Mouse (Mus musculus): ENCODE data around the gene Slc51a. TPM values are rescaled to one million over a fixed set of nuclear protein-coding genes. Genes with fewer than 3 reads are reported as not detected.
"Not testable (repeated sequence)": the region's sequence is repeated elsewhere in the genome, so short reads cannot be mapped to it uniquely, and the experiment has no call there.

Gene Slc51a
- polyA plus RNA-seq, 1 experiment from 2014 or later: 0.14 TPM

DNA sequence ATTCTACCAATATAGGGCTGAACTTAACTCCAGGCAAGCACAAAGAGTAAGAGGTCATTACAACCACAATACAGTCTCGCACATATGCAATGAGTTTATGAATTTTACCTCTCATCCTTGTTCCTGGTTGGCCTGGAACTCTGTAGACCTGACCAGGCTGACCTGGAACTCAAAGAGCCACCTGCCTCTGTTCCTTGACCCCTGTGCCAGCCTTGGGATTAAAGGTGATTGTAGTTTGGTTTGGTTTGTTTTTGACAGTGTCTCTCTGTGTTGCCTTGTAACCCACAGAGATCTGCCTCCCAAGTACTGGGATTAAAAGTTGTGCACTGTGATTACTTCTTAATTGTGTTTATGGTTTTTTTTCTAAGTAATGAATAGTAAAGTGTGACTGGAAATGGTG, 30.9 kb downstream of the Slc51a start:
- WGBS: 91% methylated on average over 1 of the region's 1 CpGs
- no peaks in the 10 kb centered on the region for H3K27me3 ChIP-seq
- H3K4me2 ChIP-seq (replicated peaks): no peak overlapping the region
- no peak for ATAC-seq (ENCODE audit: low FRiP score)
- H3K36me3 ChIP-seq: peaks cover 29% of the 10 kb centered on the region
- no peak overlapping the region for H3K27ac ChIP-seq
- H3K9ac ChIP-seq: no peak overlapping the region
- H3K4me1 ChIP-seq: no peaks in the 10 kb centered on the region
- no peaks in the 10 kb centered on the region for H3K9me3 ChIP-seq (replicated peaks)
- H3K4me3 ChIP-seq: no peak overlapping the region

DNA sequence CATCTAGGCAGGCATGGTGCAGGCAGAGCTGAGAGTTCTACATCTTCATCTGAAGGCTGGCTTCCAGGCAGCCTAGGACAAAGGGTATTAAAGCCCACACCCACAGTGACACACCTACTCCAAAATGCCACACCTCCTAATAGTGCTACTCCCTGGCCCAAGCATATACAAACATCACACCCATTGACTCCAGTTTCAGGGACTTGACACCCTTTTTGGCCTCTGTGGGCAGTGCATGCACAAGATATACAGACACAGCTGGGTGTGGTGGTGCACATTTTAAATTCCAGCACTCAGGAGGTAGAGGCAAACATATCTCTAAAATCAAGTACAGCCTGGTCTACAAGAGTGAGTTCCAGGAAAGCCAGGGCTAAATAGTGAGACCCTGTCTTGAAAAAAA, 31.6 kb downstream of the Slc51a start:
- Histone ChIP-seq H3K9me3 (replicated peaks) (no peaks in the 10 kb centered on the region), H3K36me3 (peaks cover 31% of the 10 kb centered on the region), H3K4me3 (no peak overlapping the region), H3K27ac (no peak overlapping the region), H3K4me2 (replicated peaks) (no peak overlapping the region), H3K4me1 (no peaks in the 10 kb centered on the region), H3K27me3 (no peaks in the 10 kb centered on the region), H3K9ac (no peak overlapping the region)
- ATAC-seq (ENCODE audit: low FRiP score): no peak

DNA sequence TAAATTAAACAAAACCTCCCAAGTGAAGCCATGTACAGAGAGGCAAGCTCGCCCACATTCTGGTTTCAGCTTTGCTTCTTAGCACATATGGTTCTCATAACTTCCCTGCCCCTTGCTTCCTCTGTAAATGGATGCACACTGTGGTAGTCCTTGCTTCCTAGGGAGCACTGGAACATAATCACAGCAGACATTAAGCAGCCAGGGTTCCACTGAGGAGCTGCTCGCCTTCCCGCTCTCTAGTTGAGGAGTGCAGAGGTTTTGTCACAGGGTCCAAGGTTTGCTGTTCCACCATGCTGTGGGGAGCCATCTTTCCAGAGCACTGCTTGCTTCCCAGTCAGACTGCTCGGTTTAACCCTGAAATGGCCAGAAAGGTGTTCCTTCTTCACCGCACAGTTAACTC, 33.0 kb downstream of the Slc51a start:
- ATAC-seq (ENCODE audit: low FRiP score): no peak
- no peak overlapping the region for H3K4me2 ChIP-seq (replicated peaks)
- H3K4me3 ChIP-seq: no peak overlapping the region
- H3K27me3 ChIP-seq: no peaks in the 10 kb centered on the region
- no peak overlapping the region for H3K9ac ChIP-seq
- H3K27ac ChIP-seq: no peak overlapping the region
- H3K36me3 ChIP-seq: peaks cover 31% of the 10 kb centered on the region
- no peaks in the 10 kb centered on the region for H3K4me1 ChIP-seq
- 76% methylated on average over 5 of the region's 5 CpGs for WGBS
- H3K9me3 ChIP-seq (replicated peaks): no peaks in the 10 kb centered on the region

DNA sequence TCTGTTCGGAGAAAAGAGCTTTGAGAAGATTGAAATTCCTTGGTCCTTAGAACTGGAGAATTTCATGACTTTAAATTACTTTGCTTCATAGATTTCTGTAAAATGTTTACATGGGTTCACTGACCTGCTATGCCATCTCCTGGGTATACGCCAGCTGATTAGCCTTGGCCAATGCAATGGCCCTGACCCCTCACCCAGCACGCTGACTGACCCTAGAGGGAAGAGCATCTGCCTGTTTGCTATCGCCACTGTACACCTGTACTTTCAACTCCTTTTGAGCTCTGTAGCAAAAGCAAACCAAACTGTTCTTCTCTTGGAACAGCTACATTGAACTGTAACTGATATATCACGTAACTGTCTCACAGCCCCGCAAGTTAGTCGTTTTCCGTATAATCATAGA, 34.6 kb downstream of the Slc51a start:
- Histone ChIP-seq H3K4me3 (no peak overlapping the region), H3K9me3 (replicated peaks) (no peaks in the 10 kb centered on the region), H3K36me3 (peaks cover 31% of the 10 kb centered on the region), H3K4me1 (no peaks in the 10 kb centered on the region), H3K27ac (no peak overlapping the region), H3K27me3 (no peaks in the 10 kb centered on the region), H3K4me2 (replicated peaks) (no peak overlapping the region), H3K9ac (no peak overlapping the region)
- 92% methylated on average over 8 of the region's 8 CpGs for WGBS
- no peak for ATAC-seq (ENCODE audit: low FRiP score)

DNA sequence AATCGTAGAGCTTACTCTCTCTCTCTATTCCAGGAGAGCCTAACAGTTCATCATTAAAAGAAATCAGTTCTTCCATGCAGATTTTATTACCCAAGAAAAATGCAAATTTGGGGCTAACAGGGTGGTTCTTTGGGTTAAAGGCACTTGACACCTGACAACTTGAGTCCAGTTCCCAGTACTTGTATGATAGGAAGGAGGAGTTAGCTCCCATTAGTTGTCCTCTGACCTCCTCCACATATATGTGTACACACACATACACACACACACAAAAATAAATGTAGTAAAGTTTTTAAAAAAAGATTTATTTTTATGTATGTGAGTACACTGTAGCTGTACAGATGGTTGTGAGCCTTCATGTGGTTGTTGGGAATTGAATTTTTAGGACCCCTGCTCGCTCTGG, 37.5 kb downstream of the Slc51a start:
- 93% methylated on average over 2 of the region's 2 CpGs for WGBS
- H3K9me3 ChIP-seq (replicated peaks): no peaks in the 10 kb centered on the region
- no peak overlapping the region for H3K27ac ChIP-seq
- ATAC-seq (ENCODE audit: low FRiP score): no peak
- H3K4me1 ChIP-seq: no peaks in the 10 kb centered on the region
- H3K27me3 ChIP-seq: no peaks in the 10 kb centered on the region
- H3K4me2 ChIP-seq (replicated peaks): no peak overlapping the region
- H3K4me3 ChIP-seq: no peak overlapping the region
- no peak overlapping the region for H3K9ac ChIP-seq
- H3K36me3 ChIP-seq: peaks cover 20% of the 10 kb centered on the region

DNA sequence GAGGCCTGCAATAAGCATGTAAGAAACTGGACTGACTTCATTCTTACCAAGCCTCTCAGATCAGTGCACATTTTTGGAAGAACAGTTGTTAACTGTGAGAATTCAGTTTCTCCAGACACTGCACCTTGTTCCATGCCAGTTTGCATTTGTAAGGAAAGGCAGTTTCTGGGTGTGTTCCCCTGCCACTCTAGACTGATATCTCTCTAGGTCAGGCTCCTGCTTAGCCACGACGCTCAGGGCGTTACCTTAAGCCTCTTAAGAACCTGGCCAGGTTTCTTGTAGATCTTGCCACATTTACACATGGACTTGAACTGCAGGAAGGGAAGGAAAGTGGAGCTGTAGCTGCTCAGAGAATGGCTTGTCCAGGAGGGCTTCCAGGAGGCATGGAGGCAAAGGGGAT, 38.0 kb downstream of the Slc51a start:
- ATAC-seq (ENCODE audit: low FRiP score): no peak
- Histone ChIP-seq H3K4me1 (no peaks in the 10 kb centered on the region), H3K27me3 (no peaks in the 10 kb centered on the region), H3K36me3 (peaks cover 15% of the 10 kb centered on the region; the same call in 1 of the 2 replicates), H3K4me3 (no peak overlapping the region), H3K9me3 (replicated peaks) (no peaks in the 10 kb centered on the region), H3K4me2 (replicated peaks) (no peak overlapping the region), H3K9ac (no peak overlapping the region), H3K27ac (no peak overlapping the region)
- WGBS: 89% methylated on average over 3 of the region's 3 CpGs

DNA sequence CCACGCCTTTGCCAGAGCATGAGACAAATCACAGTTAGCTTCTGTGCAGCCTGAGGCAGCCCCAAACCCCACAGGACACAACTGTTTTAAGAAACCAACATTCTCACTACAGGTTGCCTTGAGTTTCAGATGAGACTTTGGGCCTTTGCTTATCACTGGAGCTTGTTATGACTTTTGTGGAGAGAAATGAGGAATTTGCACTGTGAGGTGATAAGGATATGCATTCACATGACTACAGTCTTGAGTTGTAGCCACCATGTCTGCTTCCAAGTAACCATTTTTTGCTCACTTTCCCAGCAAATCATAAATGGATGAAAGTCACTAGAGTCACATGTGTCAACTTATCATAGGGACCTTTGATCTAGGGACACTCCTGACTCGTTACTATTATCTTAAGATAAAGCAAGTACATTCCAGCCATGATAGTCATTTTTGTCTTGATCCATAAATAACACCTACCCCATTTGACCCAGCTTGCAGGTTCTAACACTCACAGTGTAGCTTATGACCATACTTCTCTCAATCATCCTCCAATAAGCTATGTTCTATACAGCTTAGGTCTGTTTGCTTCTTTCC, 41.0 kb downstream of the Slc51a start:
- H3K4me3 ChIP-seq: no peak overlapping the region
- no peak overlapping the region for H3K4me2 ChIP-seq (replicated peaks)
- H3K9me3 ChIP-seq (replicated peaks): no peaks in the 10 kb centered on the region
- no peaks in the 10 kb centered on the region for H3K4me1 ChIP-seq
- WGBS: 91% methylated on average over 2 of the region's 2 CpGs
- H3K36me3 ChIP-seq: 0 out of 2 replicates have a peak, but pooled peaks cover 1% of the 10 kb centered on the region
- ATAC-seq (ENCODE audit: low FRiP score): no peak
- H3K9ac ChIP-seq: no peak overlapping the region
- no peak overlapping the region for H3K27ac ChIP-seq
- no peaks in the 10 kb centered on the region for H3K27me3 ChIP-seq

DNA sequence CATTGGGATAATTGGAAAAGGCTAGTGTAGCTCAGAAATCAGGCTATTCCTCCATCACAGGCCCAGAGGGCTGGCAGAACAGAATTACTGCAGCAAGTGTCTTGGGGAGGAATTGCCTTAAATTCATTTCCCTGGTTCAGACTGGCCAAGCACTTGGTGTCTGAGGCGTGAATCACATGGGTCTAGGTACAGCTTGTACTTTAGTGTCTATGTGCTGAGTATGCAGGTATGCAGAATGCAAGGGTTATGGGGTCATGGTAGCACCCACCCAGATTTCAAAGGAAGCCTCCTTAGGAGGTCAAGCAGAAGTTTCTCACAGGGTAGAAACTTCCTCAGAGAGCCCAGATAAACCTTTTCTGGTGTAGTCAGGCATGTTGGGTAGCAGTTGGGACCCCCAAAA, 42.1 kb downstream of the Slc51a start:
- Histone ChIP-seq H3K4me2 (replicated peaks) (no peak overlapping the region), H3K4me3 (no peak overlapping the region), H3K9me3 (replicated peaks) (no peaks in the 10 kb centered on the region), H3K27me3 (no peaks in the 10 kb centered on the region), H3K4me1 (no peaks in the 10 kb centered on the region), H3K36me3 (no peaks in the 10 kb centered on the region), H3K9ac (no peak overlapping the region), H3K27ac (no peak overlapping the region)
- ATAC-seq (ENCODE audit: low FRiP score): no peak
- WGBS: 88% methylated on average over 1 of the region's 1 CpGs

DNA sequence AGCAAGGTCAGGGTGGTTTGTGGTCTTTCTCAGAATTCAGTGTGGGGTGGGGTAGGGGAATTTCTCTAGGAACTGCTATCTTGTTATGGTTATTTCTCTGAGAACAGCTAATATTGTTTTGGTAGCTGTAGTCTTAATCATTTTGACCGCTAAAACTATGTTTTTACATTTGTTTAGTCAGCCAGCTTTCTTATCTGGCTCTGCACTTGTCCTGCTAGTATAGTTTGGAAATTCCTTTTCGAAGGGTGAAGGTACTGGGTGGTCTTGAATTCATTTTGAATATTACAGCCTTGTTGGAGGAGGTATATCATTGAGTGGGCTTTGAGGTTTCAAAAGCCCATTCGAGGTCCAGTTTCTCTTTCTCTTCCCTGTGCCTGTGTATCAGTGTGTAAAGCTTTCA, 43.1 kb downstream of the Slc51a start:
- H3K4me1 ChIP-seq; H3K27ac ChIP-seq; H3K36me3 ChIP-seq; H3K4me3 ChIP-seq; ATAC-seq (ENCODE audit: low FRiP score); H3K4me2 ChIP-seq (replicated peaks); H3K9me3 ChIP-seq (replicated peaks); H3K27me3 ChIP-seq; H3K9ac ChIP-seq: not testable (repeated sequence)
- WGBS: 86% methylated on average over 3 of the region's 3 CpGs

DNA sequence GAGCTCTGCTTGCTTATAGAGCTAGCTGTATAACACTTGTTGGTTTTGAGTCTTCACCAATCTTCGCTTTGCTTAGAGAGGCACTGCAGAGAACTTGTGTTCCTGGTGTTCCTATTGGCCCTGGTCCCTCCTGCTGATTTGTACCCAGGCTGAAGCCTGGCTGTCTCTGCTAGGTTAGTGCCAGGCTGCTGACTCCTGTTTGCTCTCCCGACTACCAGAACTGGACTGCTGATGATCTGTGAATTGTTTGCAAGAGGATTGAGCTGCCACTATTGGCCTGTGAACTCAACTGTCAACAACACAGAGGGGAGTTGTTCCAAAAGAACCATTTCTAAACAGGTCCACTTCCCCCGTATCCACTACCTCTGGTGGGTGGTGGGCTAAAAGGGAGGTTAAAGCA, 46.2 kb downstream of the Slc51a start:
- Histone ChIP-seq H3K36me3 (peaks cover 3% of the 10 kb centered on the region; the same call in 1 of the 2 replicates), H3K9ac (no peak overlapping the region), H3K9me3 (replicated peaks) (no peaks in the 10 kb centered on the region), H3K4me3 (no peak overlapping the region), H3K27me3 (no peaks in the 10 kb centered on the region), H3K27ac (no peak overlapping the region), H3K4me1 (no peaks in the 10 kb centered on the region), H3K4me2 (replicated peaks) (no peak overlapping the region)
- ATAC-seq (ENCODE audit: low FRiP score): no peak
- 95% methylated on average over 3 of the region's 3 CpGs for WGBS

DNA sequence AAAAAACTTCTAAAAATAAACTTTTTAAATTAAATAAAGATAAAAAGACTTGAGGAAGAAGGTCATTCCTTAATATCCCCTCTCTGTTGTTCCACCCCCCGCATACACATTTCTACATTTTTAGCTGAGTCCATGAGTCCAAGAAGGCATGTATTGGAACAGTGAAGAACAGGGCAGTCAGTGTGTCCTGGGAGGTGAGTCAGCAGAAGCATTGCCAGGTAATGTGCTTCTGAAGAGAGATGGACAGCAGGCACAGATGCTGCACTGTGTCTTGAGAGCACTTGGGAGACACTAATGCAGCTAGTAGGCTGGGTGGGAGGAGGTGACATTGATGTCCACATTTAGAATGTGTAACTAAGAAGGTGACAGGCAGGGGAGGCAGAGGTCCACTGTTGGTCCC, 50.4 kb downstream of the Slc51a start:
- Histone ChIP-seq H3K9me3 (replicated peaks) (no peaks in the 10 kb centered on the region), H3K4me1 (no peaks in the 10 kb centered on the region), H3K4me3 (no peak overlapping the region), H3K27ac (no peak overlapping the region), H3K4me2 (replicated peaks) (no peak overlapping the region), H3K9ac (no peak overlapping the region), H3K36me3 (peaks cover 3% of the 10 kb centered on the region; the same call in 1 of the 2 replicates), H3K27me3 (no peaks in the 10 kb centered on the region)
- ATAC-seq (ENCODE audit: low FRiP score): no peak
- WGBS: 92% methylated on average over 1 of the region's 1 CpGs

DNA sequence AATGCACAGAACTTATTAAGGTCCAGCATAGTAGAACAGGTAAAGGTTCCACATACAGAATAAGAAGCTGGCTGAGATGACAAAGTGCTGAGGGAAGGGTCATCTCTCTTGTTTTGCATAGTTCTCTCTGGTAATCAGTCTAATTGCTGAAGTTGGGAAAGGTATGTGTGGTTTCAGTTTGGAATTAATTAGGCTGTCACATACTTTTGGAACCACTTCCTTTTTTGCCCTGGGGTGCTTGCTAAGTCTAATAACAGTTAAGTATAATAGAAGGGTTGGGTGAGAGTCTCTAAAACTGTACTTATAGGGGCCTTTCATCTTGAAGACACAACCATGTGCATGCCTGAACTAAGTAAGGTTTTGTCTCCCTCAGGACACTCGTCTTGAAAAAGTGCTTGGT, 51.0 kb downstream of the Slc51a start:
- Histone ChIP-seq H3K4me3 (no peak overlapping the region), H3K4me2 (replicated peaks) (no peak overlapping the region), H3K9ac (no peak overlapping the region), H3K36me3 (peaks cover 3% of the 10 kb centered on the region; the same call in 1 of the 2 replicates), H3K4me1 (peaks cover 4% of the 10 kb centered on the region), H3K27me3 (no peaks in the 10 kb centered on the region), H3K27ac (no peak overlapping the region), H3K9me3 (replicated peaks) (no peaks in the 10 kb centered on the region)
- no peak for ATAC-seq (ENCODE audit: low FRiP score)
- 76% methylated on average over 1 of the region's 1 CpGs for WGBS

DNA sequence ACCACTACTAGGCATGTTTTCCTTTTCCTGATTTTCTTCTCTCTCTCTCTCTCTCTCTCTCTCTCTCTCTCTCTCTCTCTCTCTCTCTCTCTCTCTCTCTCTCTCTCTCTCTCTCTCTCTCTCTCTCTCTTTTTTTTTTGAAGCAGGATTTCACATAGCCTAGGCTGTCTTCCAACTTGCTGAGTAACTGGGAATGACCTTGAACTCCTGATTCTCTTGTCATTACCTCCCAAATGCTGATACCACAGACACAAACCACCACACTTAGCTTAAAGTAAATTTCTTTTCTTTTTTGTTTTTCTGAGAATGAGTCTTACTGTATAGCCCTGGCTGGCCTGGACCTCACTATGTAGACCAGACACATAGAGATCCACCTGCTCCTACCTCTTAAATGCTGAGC, 53.0 kb downstream of the Slc51a start:
- H3K9me3 ChIP-seq (replicated peaks): no peaks in the 10 kb centered on the region
- ATAC-seq (ENCODE audit: low FRiP score): no peak
- no peak overlapping the region for H3K4me2 ChIP-seq (replicated peaks)
- H3K4me1 ChIP-seq: peaks cover 10% of the 10 kb centered on the region
- H3K4me3 ChIP-seq: no peak overlapping the region
- no peaks in the 10 kb centered on the region for H3K27me3 ChIP-seq
- H3K36me3 ChIP-seq: no peaks in the 10 kb centered on the region
- H3K27ac ChIP-seq: no peak overlapping the region
- H3K9ac ChIP-seq: no peak overlapping the region
